Mouse (Mus musculus) small intestine, adult 2 months (tissue): Measurements from ENCODE around the gene Mst1. TPM values are rescaled to one million over a fixed set of nuclear protein-coding genes. Genes with fewer than 3 reads are reported as not detected.

Source experiments
- H3K27ac ChIP-seq: fragments of 200-500 bp; 2 replicates; pipeline ENCODE4 v1.5.1; 2012; ENCODE audit warnings: low read depth, low read length, control low read depth, inconsistent platforms; ENCODE audit not compliant: insufficient read depth
- H3K27me3 ChIP-seq: fragments of 200-500 bp; 2 replicates; pipeline ENCODE4 v1.6.1; 2012; ENCODE audit warnings: mild to moderate bottlenecking, moderate library complexity, low read length, inconsistent platforms; ENCODE audit not compliant: control insufficient read depth, insufficient read depth
- H3K36me3 ChIP-seq: fragments of 200-500 bp; 2 replicates; pipeline ENCODE4 v1.6.1; 2012; ENCODE audit warnings: mild to moderate bottlenecking, low read length, control low read depth, inconsistent platforms; ENCODE audit not compliant: control insufficient read depth, insufficient read depth
- H3K4me1 ChIP-seq: fragments of 200-500 bp; 2 replicates; pipeline ENCODE4 v1.6.1; 2012; ENCODE audit warnings: low read length, inconsistent platforms, mixed read lengths; ENCODE audit not compliant: control insufficient read depth, insufficient read depth, insufficient read length
- H3K4me3 ChIP-seq: fragments of 200-500 bp; 2 replicates; pipeline ENCODE4 v1.5.1; 2012; ENCODE audit warnings: low read depth, mild to moderate bottlenecking, control low read depth, inconsistent platforms, low read length, moderate library complexity
- CTCF ChIP-seq: fragments of 200-500 bp; IDR thresholded peaks from 2 replicates; pipeline ENCODE4 v1.5.1; 2012; ENCODE audit warnings: low read depth, mild to moderate bottlenecking, control low read depth, inconsistent platforms, low read length, moderate library complexity, mixed read lengths; ENCODE audit not compliant: insufficient replicate concordance, insufficient read length; ENCODE audit errors: extremely low read depth
- POLR2A ChIP-seq: fragments of 200-500 bp; IDR thresholded peaks from 2 replicates; pipeline ENCODE4 v1.6.1; 2012; ENCODE audit warnings: low read depth, mild to moderate bottlenecking, control low read depth, inconsistent platforms, low read length, moderate library complexity
- WGBS: fragments of 180-500 bp; shearing (Covaris S2); methylation state at CpG from one replicate; pipeline ENCODE4 v1.1.7; 2018; 5-methylcytosine and 5-hydroxymethylcytosine counted together
- polyA plus RNA-seq: library from polyadenylated mRNA; depleted of rRNA; stranded (reverse); fragments of >200 nt; gene quantifications from 2 replicates; pipeline ENCODE4 v1.2.3, GENCODE M21; 2012

The Mst1 gene
- polyA plus RNA-seq, 1 experiment = 0.35 TPM

DNA sequence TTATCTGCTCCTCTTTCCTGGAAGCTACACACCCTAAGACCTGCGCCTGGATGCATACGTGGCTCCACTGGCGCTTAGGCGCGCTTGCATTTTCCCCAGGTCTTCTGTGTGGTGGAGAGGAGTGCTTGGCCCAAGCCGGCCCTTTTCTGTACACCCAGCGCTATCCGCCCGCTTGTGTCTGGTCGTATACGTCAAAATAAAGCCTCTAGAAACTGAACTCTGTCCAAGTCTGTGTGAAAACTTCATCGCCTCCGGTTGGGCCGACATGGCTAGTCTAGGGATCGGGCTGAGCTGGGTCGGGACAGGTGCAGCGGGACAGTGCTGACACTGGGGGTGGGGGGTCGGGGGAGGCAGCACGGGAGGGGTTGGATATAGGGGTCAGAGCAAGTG, 31.7 kb upstream of the Mst1 start:
- H3K4me3 ChIP-seq = peak overlapping the region; percentile 62
- H3K4me1 ChIP-seq = peaks cover 21% of the 10 kb centered on the region
- H3K27me3 ChIP-seq = no peaks in the 10 kb centered on the region
- peak overlapping the region; percentile 90 for H3K27ac ChIP-seq
- TF ChIP-seq CTCF = no peak
- no peak for TF ChIP-seq POLR2A
- peaks cover 46% of the 10 kb centered on the region for H3K36me3 ChIP-seq
- WGBS = 2% methylated on average over 19 of the region's 19 CpGs

DNA sequence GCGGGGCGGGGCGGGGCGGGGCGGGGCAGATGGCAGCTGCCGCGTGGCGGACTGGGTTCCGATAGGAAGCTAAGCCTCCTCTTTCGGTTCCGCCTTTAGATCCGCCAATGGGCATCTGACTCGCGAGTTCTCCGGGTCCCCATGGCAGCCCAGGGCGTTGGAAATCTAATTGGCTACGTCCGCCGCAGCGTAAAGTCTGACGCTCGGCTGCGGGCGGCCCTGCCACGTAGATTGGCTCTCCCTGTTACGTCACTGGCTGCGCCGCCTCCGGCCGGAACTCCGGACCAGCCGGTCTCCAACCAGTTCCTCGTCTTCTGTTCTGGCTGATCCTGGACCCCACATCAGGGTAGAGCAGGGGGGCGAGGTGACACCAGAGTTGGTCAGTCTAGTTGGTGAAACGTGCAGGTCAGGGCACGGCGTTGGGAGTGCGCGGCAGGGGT, 31.2 kb upstream of the Mst1 start, which contains the start of gene Gmppb:
Gene Gmppb (plus strand): TSS at position 227 of the 440 bp plus-strand sequence.
- H3K27me3 ChIP-seq = no peaks in the 10 kb centered on the region
- peaks cover 23% of the 10 kb centered on the region for H3K4me1 ChIP-seq
- WGBS = under 1% methylated on average over 37 of the region's 39 CpGs
- peak within 1 kb of the TSS; percentile 86 for H3K4me3 ChIP-seq
- H3K36me3 ChIP-seq = peaks cover 46% of the 10 kb centered on the region
- TF ChIP-seq CTCF (no peak), POLR2A (peak; percentile 86)
- peak within 1 kb of the TSS; percentile 97 for H3K27ac ChIP-seq

DNA sequence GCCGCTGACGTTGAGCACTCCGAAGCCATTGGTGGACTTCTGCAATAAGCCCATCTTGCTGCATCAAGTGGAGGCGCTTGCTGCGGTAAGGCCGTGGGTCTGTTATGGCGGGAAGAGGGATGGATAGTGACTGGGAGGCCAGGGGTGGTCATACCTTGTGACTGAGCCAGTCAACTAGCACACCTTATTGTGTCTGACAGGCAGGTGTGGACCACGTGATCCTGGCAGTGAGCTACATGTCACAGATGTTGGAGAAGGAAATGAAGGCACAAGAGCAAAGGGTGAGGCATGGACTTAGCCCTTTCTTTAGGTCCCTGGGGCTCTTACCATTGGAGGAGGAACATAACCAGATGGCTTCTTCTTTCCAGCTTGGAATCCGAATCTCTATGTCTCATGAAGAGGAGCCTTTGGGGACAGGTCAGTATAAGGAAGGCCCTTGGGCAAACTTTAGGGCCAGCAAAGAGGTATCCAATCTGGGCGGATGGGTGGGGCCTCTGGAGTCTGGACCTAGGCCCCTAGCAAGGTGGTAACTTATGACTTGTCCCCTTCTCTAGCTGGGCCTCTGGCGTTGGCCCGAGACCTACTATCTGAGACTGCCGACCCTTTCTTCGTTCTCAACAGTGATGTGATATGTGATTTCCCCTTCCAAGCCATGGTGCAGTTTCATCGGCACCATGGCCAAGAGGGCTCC, 30.5 kb upstream of the Mst1 start:
- Histone ChIP-seq H3K27ac (peak overlapping the region; percentile 97), H3K27me3 (no peaks in the 10 kb centered on the region), H3K4me1 (peaks cover 30% of the 10 kb centered on the region), H3K36me3 (peaks cover 49% of the 10 kb centered on the region), H3K4me3 (peak overlapping the region; percentile 86)
- TF ChIP-seq POLR2A = no peak
- TF ChIP-seq CTCF = no peak
- WGBS = 15% methylated on average over 15 of the region's 15 CpGs

DNA sequence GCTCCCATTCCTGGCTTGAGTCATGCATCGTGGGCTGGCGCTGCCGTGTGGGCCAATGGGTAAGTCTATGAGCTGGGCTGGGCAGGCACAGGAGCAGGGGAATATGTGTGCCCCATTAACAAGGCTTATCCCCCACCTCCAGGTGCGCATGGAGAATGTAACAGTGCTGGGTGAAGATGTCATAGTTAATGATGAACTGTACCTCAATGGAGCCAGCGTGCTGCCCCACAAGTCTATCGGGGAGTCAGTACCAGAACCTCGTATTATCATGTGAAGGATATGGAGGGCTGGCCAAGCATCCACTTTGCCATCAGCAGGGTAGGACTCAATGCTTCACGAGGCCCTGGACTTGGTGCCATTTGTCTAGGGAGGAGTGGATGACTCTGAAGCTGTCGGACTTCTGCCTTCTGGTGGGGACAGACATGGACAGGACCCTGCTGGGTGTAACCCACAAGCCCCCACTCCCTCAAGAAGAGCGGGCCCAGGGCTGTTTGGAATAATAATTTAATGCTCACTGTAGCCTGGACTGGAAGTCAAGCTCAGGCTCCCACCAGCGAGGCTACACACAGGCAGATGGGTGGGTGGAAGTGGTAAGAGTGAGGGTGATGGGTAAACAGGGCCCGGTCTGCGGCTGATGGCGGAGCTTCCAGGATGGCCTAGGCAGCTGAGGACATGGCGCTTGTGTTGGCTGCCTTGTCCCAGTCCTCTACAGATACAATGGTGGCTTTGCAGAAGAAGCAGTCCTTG, 28.9 kb upstream of the Mst1 start:
- no peak for TF ChIP-seq CTCF
- TF ChIP-seq POLR2A = no peak
- WGBS = 87% methylated on average over 15 of the region's 15 CpGs
- no peak overlapping the region for H3K27ac ChIP-seq
- H3K27me3 ChIP-seq = no peaks in the 10 kb centered on the region
- no peak overlapping the region for H3K4me3 ChIP-seq
- peaks cover 50% of the 10 kb centered on the region for H3K36me3 ChIP-seq
- H3K4me1 ChIP-seq = peaks cover 31% of the 10 kb centered on the region

DNA sequence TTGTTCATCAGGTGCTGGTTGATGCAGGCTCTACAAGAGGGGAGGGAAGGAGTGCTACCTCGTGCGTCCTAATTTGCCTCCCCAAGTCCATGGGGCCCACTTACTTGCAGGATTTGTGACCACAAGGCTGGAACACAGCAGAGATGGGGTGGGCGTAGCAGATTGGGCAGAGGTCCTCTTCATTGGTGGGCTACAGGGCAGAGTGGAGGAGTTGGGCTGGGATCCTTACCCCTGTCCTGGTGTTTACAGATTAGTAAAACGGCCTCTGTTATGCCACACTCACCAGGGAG, 28.4 kb upstream of the Mst1 start:
- Histone ChIP-seq H3K4me1 (peaks cover 31% of the 10 kb centered on the region), H3K4me3 (no peak overlapping the region), H3K36me3 (peaks cover 49% of the 10 kb centered on the region), H3K27ac (no peak overlapping the region), H3K27me3 (no peaks in the 10 kb centered on the region)
- 64% methylated on average over 4 of the region's 4 CpGs for WGBS
- no peak for TF ChIP-seq CTCF
- no peak for TF ChIP-seq POLR2A

DNA sequence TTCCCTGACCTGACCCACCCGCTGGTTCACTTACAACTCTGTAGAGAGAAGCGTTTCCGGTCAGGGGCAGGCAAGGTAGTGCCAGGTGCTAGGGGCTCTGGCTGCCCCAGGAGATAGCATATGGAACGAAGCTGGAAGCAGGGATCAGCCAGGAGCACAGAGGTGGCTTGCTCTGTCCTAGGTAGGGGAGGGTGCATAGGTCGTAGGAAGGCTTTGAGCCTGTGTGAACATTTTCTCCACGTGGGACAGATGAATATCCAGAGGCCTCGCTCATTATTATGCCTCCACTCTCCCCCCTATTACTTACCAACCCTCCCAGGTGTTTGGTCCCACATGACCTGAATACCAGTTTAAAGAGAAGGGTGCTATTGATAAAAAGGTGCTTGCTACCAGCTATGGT, 27.8 kb upstream of the Mst1 start:
- TF ChIP-seq POLR2A (no peak), CTCF (no peak)
- Histone ChIP-seq H3K27ac (no peak overlapping the region), H3K4me1 (peaks cover 31% of the 10 kb centered on the region), H3K4me3 (no peak overlapping the region), H3K27me3 (no peaks in the 10 kb centered on the region), H3K36me3 (peaks cover 51% of the 10 kb centered on the region)
- WGBS = 63% methylated on average over 7 of the region's 7 CpGs
